Mouse (Mus musculus): Measurements from ENCODE around the gene Gm3159. TPM values are rescaled to one million over a fixed set of nuclear protein-coding genes. Genes with fewer than 3 reads are reported as not detected.
A peak's percentile ranks its signal among the peaks of the same experiment; 100 is the strongest.
"Not testable (repeated sequence)": the region's sequence is repeated elsewhere in the genome, so short reads cannot be mapped to it uniquely, and the experiment has no call there.

Gm3159 gene
- not detected in 2 replicates for polyA plus RNA-seq (2016; fragmentation: Nextera tagmentation; extraction: Ambion mirVana)

GRCm38 (mm10) chr14:4397226-4397625 is at the start of gene Gm3159:
Gene Gm3159, plus strand, starts transcription at chr14:4397526.
- H3K36me3 ChIP-seq; H3K4me1 ChIP-seq; ATAC-seq (ENCODE audit: low FRiP score, low read depth); H3K4me3 ChIP-seq; H3K9ac ChIP-seq (replicated peaks); H3K27ac ChIP-seq (replicated peaks); H3K9me3 ChIP-seq; H3K4me2 ChIP-seq (replicated peaks); H3K27me3 ChIP-seq: not testable (repeated sequence)
- WGBS: 83% methylated on average over 2 of the region's 3 CpGs

- not testable (repeated sequence) for H3K27me3 ChIP-seq; H3K9ac ChIP-seq (replicated peaks); ATAC-seq (ENCODE audit: low FRiP score, low read depth); H3K4me1 ChIP-seq; H3K4me3 ChIP-seq; H3K27ac ChIP-seq (replicated peaks); H3K36me3 ChIP-seq; H3K4me2 ChIP-seq (replicated peaks); H3K9me3 ChIP-seq
- WGBS: 88% methylated on average over 3 of the region's 3 CpGs
Measured at GRCm38 (mm10) chr14:4368991-4369390, 28.3 kb upstream of the Gm3159 start.

- not testable (repeated sequence) for H3K9me3 ChIP-seq; H3K4me3 ChIP-seq; H3K4me1 ChIP-seq; H3K9ac ChIP-seq (replicated peaks); H3K27ac ChIP-seq (replicated peaks); ATAC-seq (ENCODE audit: low FRiP score, low read depth); H3K27me3 ChIP-seq; H3K36me3 ChIP-seq; H3K4me2 ChIP-seq (replicated peaks)
- 83% methylated on average over 3 of the region's 3 CpGs for WGBS
Measured at GRCm38 (mm10) chr14:4369691-4370090, 27.6 kb upstream of the Gm3159 start.

GRCm38 (mm10) chr14:4377871-4378270 is 19.5 kb upstream of the Gm3159 start:
- H3K27ac ChIP-seq (replicated peaks); H3K4me1 ChIP-seq; H3K4me3 ChIP-seq; H3K9me3 ChIP-seq; H3K27me3 ChIP-seq; ATAC-seq (ENCODE audit: low FRiP score, low read depth); H3K4me2 ChIP-seq (replicated peaks); H3K9ac ChIP-seq (replicated peaks); H3K36me3 ChIP-seq: not testable (repeated sequence)

GRCm38 (mm10) chr14:4385606-4386005 is 11.7 kb upstream of the Gm3159 start:
- not testable (repeated sequence) for H3K36me3 ChIP-seq; ATAC-seq (ENCODE audit: low FRiP score, low read depth); H3K4me1 ChIP-seq

GRCm38 (mm10) chr14:4392841-4393530 is 4.3 kb upstream of the Gm3159 start:
- H3K4me1 ChIP-seq; ATAC-seq (ENCODE audit: low FRiP score, low read depth); H3K27ac ChIP-seq (replicated peaks); H3K36me3 ChIP-seq; H3K27me3 ChIP-seq; H3K4me3 ChIP-seq; H3K9me3 ChIP-seq; H3K4me2 ChIP-seq (replicated peaks); H3K9ac ChIP-seq (replicated peaks): not testable (repeated sequence)
- 98% methylated on average over 4 of the region's 6 CpGs for WGBS

More at GRCm38 (mm10) chr14:4385606-4386005, 11.7 kb upstream of the Gm3159 start:
- not testable (repeated sequence) for H3K9me3 ChIP-seq; H3K27me3 ChIP-seq; H3K4me3 ChIP-seq; H3K27ac ChIP-seq (replicated peaks); H3K9ac ChIP-seq (replicated peaks); H3K4me2 ChIP-seq (replicated peaks)

- not testable (repeated sequence) for ATAC-seq (ENCODE audit: low FRiP score, low read depth); H3K4me2 ChIP-seq (replicated peaks); H3K9me3 ChIP-seq; H3K36me3 ChIP-seq; H3K27ac ChIP-seq (replicated peaks); H3K4me1 ChIP-seq; H3K4me3 ChIP-seq; H3K9ac ChIP-seq (replicated peaks); H3K27me3 ChIP-seq
Measured at GRCm38 (mm10) chr14:4398624-4399023, 1.3 kb downstream of the Gm3159 start.

- H3K9me3 ChIP-seq; H3K36me3 ChIP-seq; H3K27ac ChIP-seq (replicated peaks); H3K4me1 ChIP-seq; H3K27me3 ChIP-seq; H3K4me2 ChIP-seq (replicated peaks); H3K9ac ChIP-seq (replicated peaks); ATAC-seq (ENCODE audit: low FRiP score, low read depth); H3K4me3 ChIP-seq: not testable (repeated sequence)
- WGBS: 89% methylated on average over 5 of the region's 5 CpGs
Measured at GRCm38 (mm10) chr14:4400115-4400789, 2.9 kb downstream of the Gm3159 start.

GRCm38 (mm10) chr14:4401245-4401644 is 3.9 kb downstream of the Gm3159 start:
- not testable (repeated sequence) for H3K27me3 ChIP-seq; H3K4me2 ChIP-seq (replicated peaks); H3K9me3 ChIP-seq; H3K9ac ChIP-seq (replicated peaks); H3K27ac ChIP-seq (replicated peaks); H3K4me1 ChIP-seq; H3K4me3 ChIP-seq; H3K36me3 ChIP-seq; ATAC-seq (ENCODE audit: low FRiP score, low read depth)
- WGBS: 73% methylated on average over 5 of the region's 5 CpGs

GRCm38 (mm10) chr14:4403840-4404239 is 6.5 kb downstream of the Gm3159 start:
- not testable (repeated sequence) for H3K36me3 ChIP-seq; H3K9ac ChIP-seq (replicated peaks); ATAC-seq (ENCODE audit: low FRiP score, low read depth); H3K4me3 ChIP-seq; H3K4me2 ChIP-seq (replicated peaks); H3K27me3 ChIP-seq; H3K27ac ChIP-seq (replicated peaks); H3K4me1 ChIP-seq; H3K9me3 ChIP-seq

- H3K4me2 ChIP-seq (replicated peaks): not testable (repeated sequence)
- WGBS: 47% methylated on average over 1 of the region's 1 CpGs
Measured at GRCm38 (mm10) chr14:4409939-4410338, 12.6 kb downstream of the Gm3159 start.

GRCm38 (mm10) chr14:4414965-4415835 is 17.9 kb downstream of the Gm3159 start, which contains the start of gene Gm3164:
Gene Gm3164, plus strand, starts transcription at chr14:4415448.
- under 1% methylated on average over 24 of the region's 59 CpGs for WGBS
- H3K4me2 ChIP-seq (replicated peaks): peak within 1 kb of the TSS; percentile 63
- not testable (repeated sequence) for H3K27me3 ChIP-seq; H3K9me3 ChIP-seq; H3K36me3 ChIP-seq; H3K4me1 ChIP-seq; H3K27ac ChIP-seq (replicated peaks); ATAC-seq (ENCODE audit: low FRiP score, low read depth)
- peak within 1 kb of the TSS; percentile 44 for H3K9ac ChIP-seq (replicated peaks)
- H3K4me3 ChIP-seq: peak within 1 kb of the TSS; percentile 52

More at GRCm38 (mm10) chr14:4409939-4410338, 12.6 kb downstream of the Gm3159 start:
- H3K27me3 ChIP-seq; ATAC-seq (ENCODE audit: low FRiP score, low read depth); H3K27ac ChIP-seq (replicated peaks); H3K4me3 ChIP-seq; H3K36me3 ChIP-seq; H3K4me1 ChIP-seq; H3K9me3 ChIP-seq; H3K9ac ChIP-seq (replicated peaks): not testable (repeated sequence)

All from midbrain, embryonic 12.5 days (tissue).